Mouse (Mus musculus) G1E (cell line): Measurements from ENCODE around the gene Lfng. TPM values are rescaled to one million over a fixed set of nuclear protein-coding genes. Genes with fewer than 3 reads are reported as not detected.

Experiments used
- ATAC-seq: 2 replicates; pipeline ENCODE4 v1.8.0; 2016; ENCODE audit warnings: mild to moderate bottlenecking; ENCODE audit not compliant: insufficient number of reproducible peaks, poor library complexity, low FRiP score, severe bottlenecking; ENCODE audit errors: extremely low read depth
- DNase-seq: peaks from one replicate; pipeline ENCODE4 v3.0.0; 2012; ENCODE audit warnings: low spot score
- H3K27me3 ChIP-seq: 2 replicates; pipeline ENCODE4 v1.6.1; 2012; ENCODE audit warnings: mild to moderate bottlenecking, low read length, inconsistent platforms; ENCODE audit not compliant: insufficient read depth
- H3K36me3 ChIP-seq: replicated peaks from 2 replicates; pipeline ENCODE3; 2012; ENCODE audit warnings: mild to moderate bottlenecking, inconsistent platforms
- H3K4me1 ChIP-seq: 2 replicates; pipeline ENCODE4 v1.6.1; 2012; ENCODE audit warnings: low read depth, low read length, inconsistent platforms, mixed read lengths; ENCODE audit not compliant: insufficient read depth
- H3K4me3 ChIP-seq: 2 replicates; pipeline ENCODE4 v1.5.1; 2012; ENCODE audit warnings: low read depth, mild to moderate bottlenecking, inconsistent platforms, low read length, moderate library complexity, mixed read lengths
- H3K9me3 ChIP-seq: replicated peaks from 2 replicates; pipeline ENCODE4 v1.6.1; 2012; ENCODE audit warnings: inconsistent platforms
- CTCF ChIP-seq: IDR thresholded peaks from 2 replicates; pipeline ENCODE4 v1.5.1; 2012; ENCODE audit warnings: low read depth, low read length, inconsistent platforms, mixed read lengths
- GATA1 ChIP-seq: IDR thresholded peaks from 2 replicates; pipeline ENCODE4 v1.6.1; 2012; ENCODE audit warnings: borderline replicate concordance, low read length, inconsistent platforms, mixed read lengths
- GATA2 ChIP-seq: IDR thresholded peaks from 2 replicates; pipeline ENCODE4 v1.6.1; 2012; ENCODE audit warnings: low read depth, low read length, inconsistent platforms, borderline replicate concordance
- POLR2AphosphoS5 ChIP-seq: IDR thresholded peaks from 2 replicates; pipeline ENCODE4 v1.6.1; 2012; ENCODE audit warnings: low read depth, low read length, inconsistent platforms; ENCODE audit not compliant: insufficient replicate concordance
- TAL1 ChIP-seq: conservative IDR thresholded peaks from 2 replicates; pipeline ENCODE4 v1.6.1; 2012; ENCODE audit warnings: low read depth, low read length, inconsistent platforms, mixed read lengths
- polyA plus RNA-seq: library from polyadenylated mRNA; stranded (reverse); fragments of >175 nt; gene quantifications from 2 replicates; pipeline ENCODE4 v1.2.3, GENCODE M21; 2012
- total RNA-seq, 2 experiments: library from RNA; stranded (forward) in 1 of 2; stranded (reverse) in 1 of 2; fragments of 200-1000 nt in 1 of 2; fragments of >200 nt in 1 of 2; fragmentation: Nextera tagmentation in 1 of 2; gene quantifications; 2 replicates each; pipeline ENCODE4 v1.2.3; 2014 to 2017

Gene Lfng
- total and polyA plus RNA-seq, 3 experiments: 4.3 to 15.2 (median 12.0) TPM

GRCm38 (mm10) chr5:140614141-140614540 is 7.0 kb downstream of the Lfng start:
- no peak overlapping the region; the same call in 1 of the 2 replicates for H3K4me3 ChIP-seq
- H3K4me1 ChIP-seq: peaks cover 88% of the 10 kb centered on the region
- no peak for DNase-seq
- H3K9me3 ChIP-seq: no peaks in the 10 kb centered on the region
- peaks cover 44% of the 10 kb centered on the region for H3K36me3 ChIP-seq
- ATAC-seq: no peak
- TF ChIP-seq GATA2 (no peak), CTCF (no peak), GATA1 (no peak), TAL1 (no peak), POLR2AphosphoS5 (no peak)
- H3K27me3 ChIP-seq: peaks cover 25% of the 10 kb centered on the region

GRCm38 (mm10) chr5:140614837-140615236 is 7.7 kb downstream of the Lfng start:
- peaks cover 83% of the 10 kb centered on the region for H3K4me1 ChIP-seq
- peak overlapping the region; percentile 40; the same call in 1 of the 2 replicates for H3K4me3 ChIP-seq
- peak; percentile 65 for DNase-seq
- TF ChIP-seq GATA2 (no peak), GATA1 (no peak), POLR2AphosphoS5 (no peak), CTCF (no peak), TAL1 (no peak)
- no peaks in the 10 kb centered on the region for H3K9me3 ChIP-seq
- H3K27me3 ChIP-seq: peaks cover 20% of the 10 kb centered on the region; the same call in 1 of the 2 replicates
- ATAC-seq: peak; percentile 58
- H3K36me3 ChIP-seq: peaks cover 44% of the 10 kb centered on the region

DNA sequence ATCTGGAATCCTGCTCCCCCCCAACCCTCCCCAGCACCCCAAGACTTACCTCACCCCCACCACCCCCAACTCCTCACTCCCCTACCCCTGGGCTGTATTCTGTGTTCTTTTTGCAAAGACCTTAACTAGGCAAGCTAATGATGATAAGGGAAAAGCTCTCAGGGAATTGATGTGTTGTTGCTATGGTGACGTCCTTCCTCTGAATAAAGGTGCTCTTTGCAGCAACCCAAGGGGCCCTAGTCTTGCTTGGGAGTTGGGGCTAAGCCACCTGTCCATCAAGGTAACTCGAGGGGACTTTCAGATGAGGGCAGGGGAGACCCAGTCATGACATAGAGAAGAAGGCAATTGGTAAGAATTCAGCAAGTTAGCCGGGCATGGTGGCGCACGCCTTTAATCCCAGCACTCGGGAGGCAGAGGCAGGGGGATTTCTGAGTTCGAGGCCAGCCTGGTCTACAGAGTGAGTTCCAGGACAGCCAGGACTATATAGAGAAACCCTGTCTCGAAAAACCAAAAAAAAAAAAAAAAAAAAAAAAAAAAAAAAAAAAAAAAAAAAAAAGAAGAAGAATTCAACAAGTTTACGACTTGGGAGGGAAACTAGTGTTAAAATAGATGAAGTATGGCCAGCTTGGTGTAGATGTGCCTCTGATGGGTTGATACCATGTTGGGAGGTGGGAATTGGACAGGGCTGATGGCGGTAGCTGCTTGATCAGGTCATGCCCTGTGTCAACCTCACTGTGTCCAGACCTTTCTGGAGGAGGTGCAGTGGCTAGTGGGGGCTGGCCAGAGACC is 8.4 kb downstream of the Lfng start:
- Histone ChIP-seq H3K27me3 (peaks cover 16% of the 10 kb centered on the region; the same call in 1 of the 2 replicates), H3K4me1 (peaks cover 78% of the 10 kb centered on the region)
- no peak for ATAC-seq

GRCm38 (mm10) chr5:140616110-140616503 is 9.0 kb downstream of the Lfng start:
- Histone ChIP-seq H3K4me1 (peaks cover 72% of the 10 kb centered on the region), H3K9me3 (no peaks in the 10 kb centered on the region), H3K4me3 (peak overlapping the region; percentile 28; the same call in 1 of the 2 replicates), H3K27me3 (peaks cover 11% of the 10 kb centered on the region; the same call in 1 of the 2 replicates), H3K36me3 (peaks cover 44% of the 10 kb centered on the region)
- TF ChIP-seq GATA1 (no peak), CTCF (no peak)
- DNase-seq (no peak), ATAC-seq (no peak)

More for the DNA sequence above, 8.4 kb downstream of the Lfng start:
- TF ChIP-seq GATA2 (no peak), CTCF (no peak), GATA1 (no peak), TAL1 (no peak), POLR2AphosphoS5 (no peak)
- Histone ChIP-seq H3K36me3 (peaks cover 44% of the 10 kb centered on the region), H3K9me3 (no peaks in the 10 kb centered on the region), H3K4me3 (no peak overlapping the region; the same call in 1 of the 2 replicates)
- no peak for DNase-seq

GRCm38 (mm10) chr5:140616691-140617090 is 9.6 kb downstream of the Lfng start:
- no peak for TF ChIP-seq GATA1
- no peak for TF ChIP-seq GATA2
- no peak for TF ChIP-seq CTCF
- no peak for TF ChIP-seq TAL1
- TF ChIP-seq POLR2AphosphoS5: no peak
- DNase-seq (no peak), ATAC-seq (no peak)
- H3K27me3 ChIP-seq: peaks cover 11% of the 10 kb centered on the region; the same call in 1 of the 2 replicates
- peaks cover 67% of the 10 kb centered on the region for H3K4me1 ChIP-seq
- no peaks in the 10 kb centered on the region for H3K9me3 ChIP-seq
- peak overlapping the region; percentile 54; the same call in 1 of the 2 replicates for H3K4me3 ChIP-seq
- peaks cover 41% of the 10 kb centered on the region for H3K36me3 ChIP-seq

GRCm38 (mm10) chr5:140617714-140618113 is 10.6 kb downstream of the Lfng start:
- peak; percentile 89 for DNase-seq

More at GRCm38 (mm10) chr5:140617714-140618113, 10.6 kb downstream of the Lfng start:
- peaks cover 56% of the 10 kb centered on the region for H3K4me1 ChIP-seq
- peaks cover 39% of the 10 kb centered on the region for H3K36me3 ChIP-seq
- H3K9me3 ChIP-seq: no peaks in the 10 kb centered on the region
- peaks cover 11% of the 10 kb centered on the region; the same call in 1 of the 2 replicates for H3K27me3 ChIP-seq
- ATAC-seq: peak; percentile 78
- TF ChIP-seq TAL1 (no peak), GATA2 (no peak), POLR2AphosphoS5 (no peak), CTCF (no peak), GATA1 (no peak)
- peak overlapping the region; percentile 24; the same call in 1 of the 2 replicates for H3K4me3 ChIP-seq
